Mouse (Mus musculus) neural tube, embryonic 11.5 days (tissue): ENCODE results near the gene Zfp787. TPM values are rescaled to one million over a fixed set of nuclear protein-coding genes. Genes with fewer than 3 reads are reported as not detected.
A peak's percentile ranks its signal among the peaks of the same experiment; 100 is the strongest.

Source experiments
- ATAC-seq: fragments of 200-750 bp; cut with Nextera tagmentation; 2 replicates; pipeline ENCODE4 v1.8.0; 2017; ENCODE audit warnings: moderate number of reproducible peaks, mild to moderate bottlenecking, moderate TSS enrichment, moderate library complexity; ENCODE audit not compliant: insufficient read depth, low FRiP score, low TSS enrichment
- DNase-seq: peaks from one replicate; pipeline ENCODE4 v3.0.0-alpha.2; 2015; ENCODE audit warnings: low spot score
- H3K27ac ChIP-seq: fragments of 300-500 bp; sonication (generic); 2 replicates; pipeline ENCODE4 v1.5.1; 2014; ENCODE audit warnings: low read depth, mild to moderate bottlenecking, low read length
- H3K27me3 ChIP-seq: fragments of 300-500 bp; sonication (generic); 2 replicates; pipeline ENCODE4 v1.6.1; 2014; ENCODE audit warnings: mild to moderate bottlenecking, low read length, mixed read lengths; ENCODE audit not compliant: control insufficient read depth, insufficient read depth
- H3K36me3 ChIP-seq: fragments of 300-500 bp; sonication (generic); 2 replicates; pipeline ENCODE4 v1.6.1; 2014; ENCODE audit warnings: mild to moderate bottlenecking, low read length, moderate library complexity, mixed read lengths; ENCODE audit not compliant: control insufficient read depth, insufficient read depth
- H3K4me1 ChIP-seq: fragments of 300-500 bp; sonication (generic); 2 replicates; pipeline ENCODE4 v1.6.1; 2014; ENCODE audit warnings: low read length, mixed read lengths; ENCODE audit not compliant: control insufficient read depth, insufficient read depth
- H3K4me2 ChIP-seq: fragments of 300-500 bp; sonication (generic); 2 replicates; pipeline ENCODE4 v1.6.1; 2014; ENCODE audit warnings: low read depth, mild to moderate bottlenecking, moderate library complexity
- H3K4me3 ChIP-seq: fragments of 300-500 bp; sonication (generic); 2 replicates; pipeline ENCODE4 v1.5.1; 2014; ENCODE audit warnings: low read depth, low read length
- H3K9ac ChIP-seq: fragments of 300-500 bp; sonication (generic); 2 replicates; pipeline ENCODE4 v1.6.1; 2014; ENCODE audit warnings: mild to moderate bottlenecking, low read length
- H3K9me3 ChIP-seq: fragments of 300-500 bp; sonication (generic); 2 replicates; pipeline ENCODE4 v1.6.1; 2016; ENCODE audit warnings: low read length; ENCODE audit not compliant: control insufficient read depth
- WGBS: fragments of 180-500 bp; shearing (Covaris S2); extraction: QIAGEN DNeasy Blood & Tissue Kit; methylation state at CpG from one replicate; pipeline ENCODE4 v1.1.7; 2014; 5-methylcytosine and 5-hydroxymethylcytosine counted together
- polyA plus RNA-seq: library from polyadenylated mRNA; unstranded; fragments of >200 nt; fragmentation: Nextera tagmentation; extraction: Ambion mirVana; gene quantifications from 2 replicates; pipeline ENCODE4 v1.2.1, GENCODE M21; 2014

Gene Zfp787
- polyA plus RNA-seq, 1 experiment from 2014 or later = 12.5 TPM

- H3K36me3 ChIP-seq = no peaks in the 10 kb centered on the region; the same call in 1 of the 2 replicates
- under 1% methylated on average over 24 of the region's 24 CpGs for WGBS
- H3K4me3 ChIP-seq = peak overlapping the region; percentile 72
- peak overlapping the region; percentile 69 for H3K27ac ChIP-seq
- peak; percentile 53 for ATAC-seq
- peak overlapping the region; percentile 80 for H3K4me2 ChIP-seq
- no peaks in the 10 kb centered on the region for H3K9me3 ChIP-seq
- no peaks in the 10 kb centered on the region for H3K27me3 ChIP-seq
- peaks cover 3% of the 10 kb centered on the region; the same call in 1 of the 2 replicates for H3K4me1 ChIP-seq
- peak overlapping the region; percentile 56 for H3K9ac ChIP-seq
- peak; percentile 74 for DNase-seq
Measured at GRCm38 (mm10) chr7:6171444-6172005, 15.7 kb upstream of the Zfp787 start.

- no peaks in the 10 kb centered on the region for H3K9me3 ChIP-seq
- no peaks in the 10 kb centered on the region; the same call in 1 of the 2 replicates for H3K36me3 ChIP-seq
- peak overlapping the region; percentile 69; the same call in 1 of the 2 replicates for H3K27ac ChIP-seq
- H3K27me3 ChIP-seq = no peaks in the 10 kb centered on the region
- ATAC-seq (no peak), DNase-seq (no peak)
- H3K4me3 ChIP-seq = peak overlapping the region; percentile 72
- H3K9ac ChIP-seq = peak overlapping the region; percentile 56
- WGBS = 56% methylated on average over 6 of the region's 6 CpGs
- H3K4me2 ChIP-seq = peak overlapping the region; percentile 80
- peaks cover 3% of the 10 kb centered on the region; the same call in 1 of the 2 replicates for H3K4me1 ChIP-seq
Measured at GRCm38 (mm10) chr7:6170871-6171270, 15.1 kb upstream of the Zfp787 start.

- 88% methylated on average over 9 of the region's 9 CpGs for WGBS
- no peak for DNase-seq
Measured at GRCm38 (mm10) chr7:6170391-6170790, 14.6 kb upstream of the Zfp787 start.

GRCm38 (mm10) chr7:6169403-6169802 lies 13.6 kb upstream of the Zfp787 start:
- Histone ChIP-seq H3K36me3 (no peaks in the 10 kb centered on the region), H3K4me1 (peaks cover 3% of the 10 kb centered on the region; the same call in 1 of the 2 replicates), H3K27ac (no peak overlapping the region), H3K27me3 (no peaks in the 10 kb centered on the region), H3K4me3 (no peak overlapping the region), H3K9me3 (no peaks in the 10 kb centered on the region), H3K4me2 (no peak overlapping the region), H3K9ac (no peak overlapping the region)
- ATAC-seq (no peak), DNase-seq (no peak)
- 73% methylated on average over 3 of the region's 3 CpGs for WGBS

More at GRCm38 (mm10) chr7:6170391-6170790, 14.6 kb upstream of the Zfp787 start:
- no peak overlapping the region for H3K27ac ChIP-seq
- H3K4me2 ChIP-seq = no peak overlapping the region
- no peaks in the 10 kb centered on the region for H3K9me3 ChIP-seq
- H3K9ac ChIP-seq = no peak overlapping the region
- no peaks in the 10 kb centered on the region for H3K36me3 ChIP-seq
- no peak overlapping the region for H3K4me3 ChIP-seq
- peaks cover 3% of the 10 kb centered on the region; the same call in 1 of the 2 replicates for H3K4me1 ChIP-seq
- H3K27me3 ChIP-seq = no peaks in the 10 kb centered on the region
- no peak for ATAC-seq

- Histone ChIP-seq H3K36me3 (no peaks in the 10 kb centered on the region), H3K4me3 (no peak overlapping the region), H3K27me3 (no peaks in the 10 kb centered on the region), H3K9me3 (no peaks in the 10 kb centered on the region), H3K4me1 (no peaks in the 10 kb centered on the region), H3K9ac (no peak overlapping the region), H3K27ac (no peak overlapping the region), H3K4me2 (no peak overlapping the region)
- WGBS = 56% methylated on average over 5 of the region's 5 CpGs
- DNase-seq (no peak), ATAC-seq (no peak)
Measured at GRCm38 (mm10) chr7:6164671-6165070, 8.9 kb upstream of the Zfp787 start.

GRCm38 (mm10) chr7:6162172-6162571 lies 6.4 kb upstream of the Zfp787 start:
- no peak overlapping the region for H3K27ac ChIP-seq
- H3K9ac ChIP-seq = no peak overlapping the region
- WGBS = 73% methylated on average over 4 of the region's 4 CpGs
- H3K27me3 ChIP-seq = no peaks in the 10 kb centered on the region
- no peak for ATAC-seq
- no peak for DNase-seq
- no peaks in the 10 kb centered on the region for H3K9me3 ChIP-seq
- H3K36me3 ChIP-seq = no peaks in the 10 kb centered on the region
- H3K4me1 ChIP-seq = no peaks in the 10 kb centered on the region
- no peak overlapping the region for H3K4me3 ChIP-seq
- H3K4me2 ChIP-seq = no peak overlapping the region

- H3K27ac ChIP-seq = no peak overlapping the region
- H3K4me3 ChIP-seq = no peak overlapping the region
- H3K27me3 ChIP-seq = no peaks in the 10 kb centered on the region
- DNase-seq = no peak
- no peaks in the 10 kb centered on the region for H3K9me3 ChIP-seq
- ATAC-seq = no peak
- no peaks in the 10 kb centered on the region for H3K36me3 ChIP-seq
- WGBS = 56% methylated on average over 3 of the region's 3 CpGs
- no peak overlapping the region for H3K9ac ChIP-seq
- no peak overlapping the region for H3K4me2 ChIP-seq
- H3K4me1 ChIP-seq = peaks cover 2% of the 10 kb centered on the region; the same call in 1 of the 2 replicates
Measured at GRCm38 (mm10) chr7:6161541-6161940, 5.7 kb upstream of the Zfp787 start.

GRCm38 (mm10) chr7:6159604-6160003 lies 3.8 kb upstream of the Zfp787 start:
- peaks cover 6% of the 10 kb centered on the region; the same call in 1 of the 2 replicates for H3K4me1 ChIP-seq
- ATAC-seq (no peak), DNase-seq (no peak)
- 87% methylated on average over 3 of the region's 3 CpGs for WGBS
- H3K9me3 ChIP-seq = no peaks in the 10 kb centered on the region
- H3K4me3 ChIP-seq = no peak overlapping the region
- H3K27ac ChIP-seq = no peak overlapping the region
- no peaks in the 10 kb centered on the region for H3K27me3 ChIP-seq
- H3K36me3 ChIP-seq = no peaks in the 10 kb centered on the region
- H3K4me2 ChIP-seq = no peak overlapping the region
- no peak overlapping the region for H3K9ac ChIP-seq

- DNase-seq = no peak
- no peaks in the 10 kb centered on the region for H3K27me3 ChIP-seq
- no peak overlapping the region for H3K4me2 ChIP-seq
- no peaks in the 10 kb centered on the region for H3K36me3 ChIP-seq
- no peaks in the 10 kb centered on the region for H3K9me3 ChIP-seq
- H3K4me3 ChIP-seq = no peak overlapping the region
- H3K9ac ChIP-seq = no peak overlapping the region
- 86% methylated on average over 1 of the region's 1 CpGs for whole genome bisulfite sequencing
- H3K27ac ChIP-seq = no peak overlapping the region
- no peak for ATAC-seq
- H3K4me1 ChIP-seq = peaks cover 8% of the 10 kb centered on the region; the same call in 1 of the 2 replicates
Measured at GRCm38 (mm10) chr7:6157479-6157878, 1.7 kb upstream of the Zfp787 start.
